Mouse (Mus musculus) bone marrow, adult 2 months (tissue): ENCODE measurements at regions not wholly inside any gene's neighbourhood (a gene's known extent, or its start where the extent isn't known, plus 50 kb on each side); places are given as distances from the start of the nearest gene placed in this dataset.

ENCODE experiments used
- CTCF ChIP-seq: fragments of 200-500 bp; IDR thresholded peaks from 2 replicates; pipeline ENCODE4 v1.5.1; 2011; ENCODE audit warnings: low read length, control low read depth; ENCODE audit not compliant: control insufficient read depth, insufficient read depth
- POLR2A ChIP-seq: fragments of 200-500 bp; IDR thresholded peaks from 2 replicates; pipeline ENCODE4 v1.6.1; 2011; ENCODE audit warnings: low read depth, mild to moderate bottlenecking, control low read depth, low read length, borderline replicate concordance; ENCODE audit not compliant: control insufficient read depth

- TF ChIP-seq POLR2A, result no peak
- no peak for TF ChIP-seq CTCF
Observed at GRCm38 (mm10) chr9:113417106-113417505, 291.0 kb downstream of the Pdcd6ip start.
